Mouse (Mus musculus): Measurements from ENCODE around the gene Esx1. TPM values are rescaled to one million over a fixed set of nuclear protein-coding genes. Genes with fewer than 3 reads are reported as not detected.
A peak's percentile ranks its signal among the peaks of the same experiment; 100 is the strongest.

Esx1 gene
- total RNA-seq, 2 experiments from 2014 or later: not detected

DNA sequence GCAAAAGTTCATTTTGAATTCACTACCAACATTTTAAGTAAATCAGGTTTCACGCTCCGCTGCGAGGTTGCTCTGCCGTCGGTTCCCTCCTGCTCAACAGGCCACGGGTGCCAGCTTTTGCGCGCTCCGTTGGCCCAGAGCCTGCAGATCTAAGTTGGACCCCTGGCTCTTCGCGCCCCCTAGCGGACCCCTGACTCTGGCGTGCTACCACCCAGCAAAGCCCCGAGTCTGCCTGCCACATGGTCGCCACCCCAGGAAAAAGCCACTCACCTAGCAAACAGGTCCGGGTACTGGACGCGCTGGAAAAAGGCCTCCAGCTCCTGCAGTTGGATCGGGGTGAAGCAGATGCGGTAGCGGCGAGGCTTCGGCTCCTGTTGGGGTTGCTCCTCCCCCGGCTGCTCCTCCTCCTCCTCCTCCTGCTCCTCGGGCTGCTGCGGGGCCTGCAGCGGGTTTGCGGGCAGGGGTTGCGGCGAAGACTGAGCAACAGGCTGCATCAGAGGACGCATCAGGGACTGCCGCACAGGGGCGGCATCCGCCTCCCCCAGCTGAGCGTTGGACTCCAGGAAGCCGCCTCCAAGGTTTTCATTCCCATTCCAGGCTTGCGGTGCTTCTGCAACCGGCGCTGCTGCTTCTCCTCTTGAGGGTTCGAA is 3.7 kb downstream of the Esx1 start:
- peak overlapping the region; percentile 8 for H3K4me3 ChIP-seq
- intact Hi-C loops (cut with DNase I): no loop called here
- DNase-seq: peak; percentile 29
- H3K27ac ChIP-seq: no peak overlapping the region
- TF ChIP-seq CTCF (IDR thresholded peaks at IDR 0.05): peak; percentile 17; the same call in 1 of the 2 replicates

DNA sequence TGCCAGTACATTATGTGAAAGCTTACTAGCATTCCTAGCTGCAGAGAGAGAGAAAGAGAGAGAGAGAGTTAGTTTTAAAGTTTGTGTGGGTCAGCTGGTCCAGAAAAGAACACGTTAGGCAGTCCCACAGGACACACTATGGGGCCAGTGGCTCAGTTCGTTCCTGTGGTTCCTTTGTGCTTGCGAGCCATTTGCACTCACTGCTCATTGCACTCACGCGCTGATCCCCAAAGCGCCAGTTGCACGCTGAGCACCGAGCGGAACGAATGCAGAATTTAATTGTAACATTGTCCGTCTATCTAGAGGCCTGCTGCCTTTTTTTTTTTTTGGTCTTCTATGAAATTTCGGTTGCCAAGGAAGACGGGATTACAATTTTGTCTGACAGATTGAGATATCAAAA is 15.4 kb downstream of the Esx1 start:
- no peak for DNase-seq
- no peak for TF ChIP-seq CTCF (IDR thresholded peaks at IDR 0.05)
- no peak overlapping the region for H3K27ac ChIP-seq
- intact Hi-C loops (cut with DNase I): no loop called here
- H3K4me3 ChIP-seq: no peak overlapping the region

- H3K4me3 ChIP-seq: no peak overlapping the region
- TF ChIP-seq CTCF (IDR thresholded peaks at IDR 0.05): no peak
Observed at GRCm38 (mm10) chrX:137104531-137104930, 17.4 kb downstream of the Esx1 start.

More at GRCm38 (mm10) chrX:137104531-137104930, 17.4 kb downstream of the Esx1 start:
- intact Hi-C loops (cut with DNase I): no loop called here
- no peak for DNase-seq
- H3K27ac ChIP-seq: no peak overlapping the region

Other genes starting within 250 kb of the Esx1 start
- gene H2bfm, start 194.8 kb downstream of the Esx1 start, total RNA-seq (2021): not detected
- 10 to 100 TPM in 1 of 2 experiments, 1 to 10 TPM in 1; 5.1 to 10.7 TPM for gene Tmsb15b2, start 146.6 kb downstream of the Esx1 start, total RNA-seq (2021)
- gene Tmsb15l, start 145.2 kb downstream of the Esx1 start, total RNA-seq (2021): under 1 TPM in 1 of 2 experiments, not detected in 1; 0.75 TPM
- 1 to 10 TPM in 1 of 2 experiments, not detected in 1; 2.4 TPM for gene Tmsb15b1, start 145.2 kb downstream of the Esx1 start, total RNA-seq (2021)
- gene Zcchc18, start 128.9 kb downstream of the Esx1 start, total RNA-seq (2021): under 1 TPM in 1 of 2 experiments, not detected in 1; 0.11 TPM
- gene Slc25a53, start 83.8 kb downstream of the Esx1 start, total RNA-seq (2021): 1 to 10 TPM; 1.8 to 4.0 TPM
- 1 to 10 TPM; 4.1 to 5.2 TPM for gene Fam199x, start 72.5 kb downstream of the Esx1 start, total RNA-seq (2021)